Mouse (Mus musculus) yolk sac, embryonic 10.5 days (tissue): ENCODE data around the gene Olfr154.
"Not testable (repeated sequence)": the region's sequence is repeated elsewhere in the genome, so short reads cannot be mapped to it uniquely, and the experiment has no call there.

Experiments
- DNase-seq: peaks from one replicate; pipeline ENCODE4 v3.0.0-alpha.2; 2017; ENCODE audit warnings: low spot score

Gene Olfr154

GRCm38 (mm10) chr2:85664355-85664754 is at the start of gene Olfr154:
Gene Olfr154, minus strand, starts transcription at chr2:85664455.
- DNase-seq = not testable (repeated sequence)

GRCm38 (mm10) chr2:85711159-85711558 is 46.9 kb upstream of the Olfr154 start:
- DNase-seq = no peak

GRCm38 (mm10) chr2:85710680-85711079 is 46.4 kb upstream of the Olfr154 start:
- DNase-seq = not testable (repeated sequence)

- DNase-seq = no peak
Measured at GRCm38 (mm10) chr2:85689131-85689530, 24.9 kb upstream of the Olfr154 start, which contains the start of gene Olfr1008. Gene Olfr1008, plus strand, starts transcription at chr2:85689431.

- DNase-seq = no peak
Measured at GRCm38 (mm10) chr2:85678667-85679066, 14.4 kb upstream of the Olfr154 start, which contains the start of gene Olfr1006. Gene Olfr1006, minus strand, starts transcription at chr2:85678767.

GRCm38 (mm10) chr2:85650604-85651003 is 13.7 kb downstream of the Olfr154 start, which contains the start of gene Olfr1002:
Gene Olfr1002, minus strand, starts transcription at chr2:85650704.
- DNase-seq = no peak
